Mouse (Mus musculus) hindbrain, postnatal 0 days (tissue): ENCODE data around the gene Tmem273. TPM values are rescaled to one million over a fixed set of nuclear protein-coding genes. Genes with fewer than 3 reads are reported as not detected.

Experiments
- ATAC-seq: fragments of 200-750 bp; cut with Nextera tagmentation; 2 replicates; pipeline ENCODE4 v1.8.0; 2017; ENCODE audit warnings: mild to moderate bottlenecking, moderate TSS enrichment, moderate library complexity
- DNase-seq: peaks from one replicate; pipeline ENCODE4 v3.0.0-alpha.2; 2015; ENCODE audit warnings: low spot score
- H3K27ac ChIP-seq: fragments of 300-500 bp; sonication (generic); 2 replicates; pipeline ENCODE4 v1.5.1; 2014; ENCODE audit warnings: mild to moderate bottlenecking
- H3K27me3 ChIP-seq: fragments of 300-500 bp; sonication (generic); 2 replicates; pipeline ENCODE4 v1.6.1; 2014; ENCODE audit warnings: low read length, mixed read lengths; ENCODE audit not compliant: insufficient read depth
- H3K36me3 ChIP-seq: fragments of 300-500 bp; sonication (generic); 2 replicates; pipeline ENCODE4 v1.6.1; 2014; ENCODE audit warnings: low read length, mixed read lengths; ENCODE audit not compliant: insufficient read depth
- H3K4me1 ChIP-seq: fragments of 300-500 bp; sonication (generic); 2 replicates; pipeline ENCODE4 v1.6.1; 2014; ENCODE audit warnings: antibody characterized with exemption, low read length, mixed read lengths; ENCODE audit not compliant: insufficient read depth
- H3K4me2 ChIP-seq: fragments of 300-500 bp; sonication (generic); 2 replicates; pipeline ENCODE4 v1.6.1; 2014; ENCODE audit warnings: low read depth, mild to moderate bottlenecking, low read length, moderate library complexity, mixed read lengths
- H3K4me3 ChIP-seq: fragments of 300-500 bp; sonication (generic); 2 replicates; pipeline ENCODE4 v1.5.1; 2014; ENCODE audit warnings: low read length
- H3K9ac ChIP-seq: fragments of 300-500 bp; sonication (generic); replicated peaks from 2 replicates; pipeline ENCODE4 v1.6.1; 2014; ENCODE audit warnings: mild to moderate bottlenecking, low read length, moderate library complexity, mixed read lengths
- H3K9me3 ChIP-seq: fragments of 300-500 bp; sonication (generic); 2 replicates; pipeline ENCODE4 v1.6.1; 2016; ENCODE audit warnings: low read length, mixed read lengths
- CTCF ChIP-seq: IDR thresholded peaks from 2 replicates; pipeline ENCODE4 v1.5.1; 2016; ENCODE audit warnings: antibody characterized with exemption, control low read depth, low read depth
- WGBS: fragments of 180-500 bp; shearing (Covaris S2); extraction: QIAGEN DNeasy Blood & Tissue Kit; methylation state at CpG from one replicate; pipeline ENCODE4 v1.1.7; 2014; 5-methylcytosine and 5-hydroxymethylcytosine counted together
- polyA plus RNA-seq: library from polyadenylated mRNA; unstranded; fragments of >200 nt; fragmentation: Nextera tagmentation; extraction: Ambion mirVana; gene quantifications from 2 replicates; pipeline ENCODE4 v1.2.1, GENCODE M21; 2015
- total RNA-seq: library from RNA; depleted of rRNA; stranded (reverse); fragments of >200 nt; gene quantifications from 2 replicates; pipeline ENCODE4 v1.2.3, GENCODE M21; 2014

The Tmem273 gene
- total and polyA plus RNA-seq, 2 experiments from 2014 or later: 0.16 to 1.2 TPM

- ATAC-seq (no peak), DNase-seq (no peak)
- H3K9me3 ChIP-seq: no peaks in the 10 kb centered on the region
- H3K36me3 ChIP-seq: no peaks in the 10 kb centered on the region
- TF ChIP-seq CTCF: no peak
- H3K27me3 ChIP-seq: no peaks in the 10 kb centered on the region
- no peak overlapping the region for H3K9ac ChIP-seq
- H3K4me1 ChIP-seq: no peaks in the 10 kb centered on the region
- no peak overlapping the region for H3K27ac ChIP-seq
- H3K4me2 ChIP-seq: no peak overlapping the region
- WGBS: 82% methylated on average over 6 of the region's 6 CpGs
- H3K4me3 ChIP-seq: no peak overlapping the region
Measured at GRCm38 (mm10) chr14:32770563-32770962, 15.2 kb upstream of the Tmem273 start.

GRCm38 (mm10) chr14:32772085-32772484 lies 13.7 kb upstream of the Tmem273 start:
- H3K27ac ChIP-seq: no peak overlapping the region
- no peak for TF ChIP-seq CTCF
- WGBS: 91% methylated on average over 4 of the region's 4 CpGs
- H3K4me1 ChIP-seq: no peaks in the 10 kb centered on the region
- ATAC-seq (no peak), DNase-seq (no peak)
- H3K4me3 ChIP-seq: no peak overlapping the region
- no peaks in the 10 kb centered on the region for H3K27me3 ChIP-seq
- H3K36me3 ChIP-seq: no peaks in the 10 kb centered on the region
- H3K9me3 ChIP-seq: no peaks in the 10 kb centered on the region
- no peak overlapping the region for H3K4me2 ChIP-seq
- H3K9ac ChIP-seq: no peak overlapping the region

GRCm38 (mm10) chr14:32772791-32773190 lies 13.0 kb upstream of the Tmem273 start:
- no peaks in the 10 kb centered on the region for H3K4me1 ChIP-seq
- ATAC-seq (no peak), DNase-seq (peak; percentile 11)
- TF ChIP-seq CTCF: peak; percentile 30
- no peaks in the 10 kb centered on the region for H3K9me3 ChIP-seq
- H3K4me3 ChIP-seq: no peak overlapping the region
- H3K27me3 ChIP-seq: no peaks in the 10 kb centered on the region
- 59% methylated on average over 3 of the region's 3 CpGs for WGBS
- no peak overlapping the region for H3K9ac ChIP-seq
- no peak overlapping the region for H3K4me2 ChIP-seq
- no peaks in the 10 kb centered on the region for H3K36me3 ChIP-seq
- no peak overlapping the region for H3K27ac ChIP-seq

GRCm38 (mm10) chr14:32773456-32773855 lies 12.3 kb upstream of the Tmem273 start:
- Histone ChIP-seq H3K27me3 (no peaks in the 10 kb centered on the region), H3K27ac (no peak overlapping the region), H3K9me3 (no peaks in the 10 kb centered on the region), H3K4me3 (no peak overlapping the region), H3K36me3 (no peaks in the 10 kb centered on the region), H3K9ac (no peak overlapping the region), H3K4me2 (no peak overlapping the region), H3K4me1 (no peaks in the 10 kb centered on the region)
- no peak for ATAC-seq
- 91% methylated on average over 3 of the region's 3 CpGs for WGBS
- no peak for DNase-seq
- no peak for TF ChIP-seq CTCF

GRCm38 (mm10) chr14:32776077-32776476 lies 9.7 kb upstream of the Tmem273 start:
- WGBS: 83% methylated on average over 7 of the region's 7 CpGs

GRCm38 (mm10) chr14:32778362-32778761 lies 7.4 kb upstream of the Tmem273 start:
- no peaks in the 10 kb centered on the region for H3K9me3 ChIP-seq
- TF ChIP-seq CTCF: no peak
- H3K4me3 ChIP-seq: no peak overlapping the region
- H3K27ac ChIP-seq: no peak overlapping the region
- no peaks in the 10 kb centered on the region for H3K4me1 ChIP-seq
- no peaks in the 10 kb centered on the region for H3K27me3 ChIP-seq
- H3K36me3 ChIP-seq: no peaks in the 10 kb centered on the region
- DNase-seq (no peak), ATAC-seq (no peak)
- no peak overlapping the region for H3K4me2 ChIP-seq
- WGBS: 75% methylated on average over 3 of the region's 3 CpGs
- no peak overlapping the region for H3K9ac ChIP-seq

More at GRCm38 (mm10) chr14:32776077-32776476, 9.7 kb upstream of the Tmem273 start:
- Histone ChIP-seq H3K9ac (no peak overlapping the region), H3K4me1 (no peaks in the 10 kb centered on the region), H3K9me3 (no peaks in the 10 kb centered on the region), H3K4me2 (no peak overlapping the region), H3K36me3 (no peaks in the 10 kb centered on the region), H3K27me3 (no peaks in the 10 kb centered on the region), H3K27ac (no peak overlapping the region), H3K4me3 (no peak overlapping the region)
- no peak for TF ChIP-seq CTCF
- DNase-seq (no peak), ATAC-seq (no peak)

GRCm38 (mm10) chr14:32782866-32783265 lies 2.9 kb upstream of the Tmem273 start:
- no peak overlapping the region for H3K9ac ChIP-seq
- no peak for ATAC-seq

More at GRCm38 (mm10) chr14:32782866-32783265, 2.9 kb upstream of the Tmem273 start:
- 88% methylated on average over 4 of the region's 4 CpGs for WGBS
- DNase-seq: no peak
- no peak for TF ChIP-seq CTCF
- Histone ChIP-seq H3K36me3 (no peaks in the 10 kb centered on the region), H3K9me3 (no peaks in the 10 kb centered on the region), H3K4me2 (no peak overlapping the region), H3K4me1 (no peaks in the 10 kb centered on the region), H3K4me3 (no peak overlapping the region), H3K27me3 (no peaks in the 10 kb centered on the region), H3K27ac (no peak overlapping the region)
